Mouse (Mus musculus) CH12.LX (cell line): ENCODE data around the gene Olfr835. TPM values are rescaled to one million over a fixed set of nuclear protein-coding genes. Genes with fewer than 3 reads are reported as not detected.

Source experiments
- polyA plus RNA-seq: library from polyadenylated mRNA; unstranded; fragments of >175 nt; gene quantifications from 2 replicates; pipeline ENCODE4 v1.2.1, GENCODE M21; 2012; ENCODE audit warnings: low read depth; ENCODE audit not compliant: insufficient read length
- total RNA-seq, 2 experiments: library from RNA; depleted of rRNA; stranded (reverse); fragments of 300-350 nt in 1 of 2; fragments of >200 nt in 1 of 2; gene quantifications; 2 replicates each; pipeline ENCODE4 v1.2.3; 2012 to 2014

Olfr835 gene
- total and polyA plus RNA-seq, 3 experiments, result not detected

Other genes with a start within 250 kb of the Olfr835 start
- not detected in 2 replicates for gene Olfr828, start 213.2 kb upstream of the Olfr835 start, total RNA-seq (2012; rRNA removed)
- gene Olfr828, start 213.2 kb upstream of the Olfr835 start, total RNA-seq (2014; rRNA removed), result not detected in 2 replicates
- gene Olfr828, start 213.2 kb upstream of the Olfr835 start, polyA plus RNA-seq, result not detected in 2 replicates
- gene Olfr829, start 177.8 kb upstream of the Olfr835 start, total RNA-seq (2012; rRNA removed), result not detected in 2 replicates
- gene Olfr829, start 177.8 kb upstream of the Olfr835 start, total RNA-seq (2014; rRNA removed), result not detected in 2 replicates
- gene Olfr829, start 177.8 kb upstream of the Olfr835 start, polyA plus RNA-seq, result not detected in 2 replicates
- gene Olfr830, start 158.0 kb upstream of the Olfr835 start, total RNA-seq (2012; rRNA removed), result not detected in 2 replicates
- not detected in 2 replicates for gene Olfr830, start 158.0 kb upstream of the Olfr835 start, total RNA-seq (2014; rRNA removed)
- gene Olfr830, start 158.0 kb upstream of the Olfr835 start, polyA plus RNA-seq, result not detected in 2 replicates
- gene Olfr832, start 95.6 kb upstream of the Olfr835 start, total RNA-seq (2012; rRNA removed), result not detected in 2 replicates
- not detected in 2 replicates for gene Olfr832, start 95.6 kb upstream of the Olfr835 start, total RNA-seq (2014; rRNA removed)
- gene Olfr832, start 95.6 kb upstream of the Olfr835 start, polyA plus RNA-seq, result not detected in 2 replicates
- not detected in 2 replicates for gene Olfr834, start 44.7 kb upstream of the Olfr835 start, total RNA-seq (2012; rRNA removed)
- gene Olfr834, start 44.7 kb upstream of the Olfr835 start, total RNA-seq (2014; rRNA removed), result not detected in 2 replicates
- not detected in 2 replicates for gene Olfr834, start 44.7 kb upstream of the Olfr835 start, polyA plus RNA-seq
- not detected in 2 replicates for gene Olfr836, start 87.6 kb downstream of the Olfr835 start, total RNA-seq (2012; rRNA removed)
- not detected in 2 replicates for gene Olfr836, start 87.6 kb downstream of the Olfr835 start, total RNA-seq (2014; rRNA removed)
- gene Olfr836, start 87.6 kb downstream of the Olfr835 start, polyA plus RNA-seq, result not detected in 2 replicates
- not detected in 2 replicates for gene Olfr837, start 103.6 kb downstream of the Olfr835 start, total RNA-seq (2012; rRNA removed)
- not detected in 2 replicates for gene Olfr837, start 103.6 kb downstream of the Olfr835 start, total RNA-seq (2014; rRNA removed)
- not detected in 2 replicates for gene Olfr837, start 103.6 kb downstream of the Olfr835 start, polyA plus RNA-seq
- gene Olfr839-ps1, start 144.6 kb downstream of the Olfr835 start, total RNA-seq (2012; rRNA removed), result under 0.01 TPM in 1 of 2 replicates, not detected in the other
- gene Olfr839-ps1, start 144.6 kb downstream of the Olfr835 start, total RNA-seq (2014; rRNA removed), result not detected in 2 replicates
- gene Olfr839-ps1, start 144.6 kb downstream of the Olfr835 start, polyA plus RNA-seq, result not detected in 2 replicates
- not detected in 2 replicates for gene Olfr843, start 219.3 kb downstream of the Olfr835 start, total RNA-seq (2012; rRNA removed)
- gene Olfr843, start 219.3 kb downstream of the Olfr835 start, total RNA-seq (2014; rRNA removed), result not detected in 2 replicates
- gene Olfr843, start 219.3 kb downstream of the Olfr835 start, polyA plus RNA-seq, result not detected in 2 replicates